Mouse (Mus musculus) mesoderm, embryonic 11.5 days (tissue): ENCODE measurements around the gene Gsto1.
A peak's percentile ranks its signal among the peaks of the same experiment; 100 is the strongest.

Experiments
- DNase-seq: peaks from one replicate; pipeline ENCODE4 v3.0.0-alpha.2; 2012; ENCODE audit warnings: low read depth, low spot score

Gene Gsto1

GRCm38 (mm10) chr19:47890489-47891130, 35.8 kb downstream of the Gsto1 start:
- DNase-seq = no peak

- no peak for DNase-seq
Observed at GRCm38 (mm10) chr19:47891562-47892312, 37.0 kb downstream of the Gsto1 start.

GRCm38 (mm10) chr19:47893092-47893491, 38.3 kb downstream of the Gsto1 start:
- DNase-seq = no peak

- DNase-seq = no peak
Observed at GRCm38 (mm10) chr19:47898472-47899079, 43.8 kb downstream of the Gsto1 start.

- no peak for DNase-seq
Observed at GRCm38 (mm10) chr19:47900012-47900411, 45.2 kb downstream of the Gsto1 start.

- DNase-seq = no peak
Observed at GRCm38 (mm10) chr19:47900558-47900957, 45.8 kb downstream of the Gsto1 start.

- DNase-seq = peak; percentile 50
Observed at GRCm38 (mm10) chr19:47902316-47903201, 47.8 kb downstream of the Gsto1 start.

- no peak for DNase-seq
Observed at GRCm38 (mm10) chr19:47903679-47904078, 48.9 kb downstream of the Gsto1 start.

GRCm38 (mm10) chr19:47905081-47905480, 50.3 kb downstream of the Gsto1 start:
- no peak for DNase-seq

GRCm38 (mm10) chr19:47905603-47906002, 50.8 kb downstream of the Gsto1 start:
- no peak for DNase-seq

GRCm38 (mm10) chr19:47907596-47907995, 52.8 kb downstream of the Gsto1 start:
- no peak for DNase-seq

- no peak for DNase-seq
Observed at GRCm38 (mm10) chr19:47908961-47909371, 54.2 kb downstream of the Gsto1 start.

GRCm38 (mm10) chr19:47909387-47910116, 54.8 kb downstream of the Gsto1 start:
- DNase-seq = no peak

- no peak for DNase-seq
Observed at GRCm38 (mm10) chr19:47910117-47910618, 55.4 kb downstream of the Gsto1 start.

GRCm38 (mm10) chr19:47910751-47911150, 56.0 kb downstream of the Gsto1 start:
- no peak for DNase-seq

GRCm38 (mm10) chr19:47913344-47913743, 58.6 kb downstream of the Gsto1 start:
- DNase-seq = no peak

- no peak for DNase-seq
Observed at GRCm38 (mm10) chr19:47914191-47914590, 59.4 kb downstream of the Gsto1 start.
